17 mouse cellular contexts compared by ENCODE assay signal in genomic region chr6:83417531-83417930, GRCm38 (mm10). TPM values are rescaled to one million over a fixed set of nuclear protein-coding genes. Genes with fewer than 3 reads are reported as not detected.
DNase-seq lines count a peak whose midpoint lies in the region; ATAC-seq lines count a peak whose summit lies in the region.
"Had no signal": no experiment of that assay in that cellular context is flagged by ENCODE, and none has a peak within 500 bp of the region (broad histone marks: within the 10 kb centered on the region; RNA-seq: fewer than 3 reads in every experiment).

No protein-coding gene starts in this region.

- no peaks in the 10 kb centered on the region for H3K27me3 ChIP-seq in embryonic facial prominence, embryonic 12.5 days
- H3K27me3 ChIP-seq in embryonic facial prominence, embryonic 10.5 days (replicated peaks; ENCODE audit: low read depth, poor library complexity, severe bottlenecking) = no peaks in the 10 kb centered on the region
- no peaks in the 10 kb centered on the region for H3K27me3 ChIP-seq in lung, embryonic 15.5 days
- H3K27me3 ChIP-seq: liver, embryonic 13.5 days; stomach, embryonic 15.5 days had no signal

- peaks cover 14% of the 10 kb centered on the region; the same call in 1 of the 2 replicates for H3K36me3 ChIP-seq in embryonic facial prominence, embryonic 12.5 days
- H3K36me3 ChIP-seq in embryonic facial prominence, embryonic 10.5 days (replicated peaks) = peaks cover 54% of the 10 kb centered on the region
- peaks cover 4% of the 10 kb centered on the region; the same call in 1 of the 2 replicates for H3K36me3 ChIP-seq in lung, embryonic 15.5 days
- H3K36me3 ChIP-seq: stomach, embryonic 15.5 days had no signal

- no peak for ATAC-seq in embryonic facial prominence, embryonic 12.5 days (ENCODE audit: insufficient number of reproducible peaks, insufficient read depth, low FRiP score, low TSS enrichment)
- ATAC-seq in lung, embryonic 15.5 days (ENCODE audit: borderline replicate concordance, extremely low read depth, low FRiP score, low TSS enrichment) = no peak
- ATAC-seq in megakaryocyte progenitor cell, adult 5-6 weeks (replicated peaks; ENCODE audit: poor library complexity) = peak; percentile 45; the same call in 1 of the 2 replicates
- ATAC-seq in activated CD4-positive, CD25-positive, alpha-beta regulatory T cell, adult 4 months = no peak

- H3K4me1 ChIP-seq in embryonic facial prominence, embryonic 12.5 days = peaks cover 60% of the 10 kb centered on the region
- peaks cover 56% of the 10 kb centered on the region for H3K4me1 ChIP-seq in embryonic facial prominence, embryonic 10.5 days
- peaks cover 51% of the 10 kb centered on the region for H3K4me1 ChIP-seq in lung, embryonic 15.5 days

- H3K9me3 ChIP-seq in embryonic facial prominence, embryonic 12.5 days = no peaks in the 10 kb centered on the region
- H3K9me3 ChIP-seq in embryonic facial prominence, embryonic 10.5 days = no peaks in the 10 kb centered on the region
- H3K9me3 ChIP-seq in lung, embryonic 15.5 days = no peaks in the 10 kb centered on the region
- H3K9me3 ChIP-seq: liver, embryonic 13.5 days; stomach, embryonic 15.5 days had no signal

- no peak for DNase-seq in embryonic facial prominence, embryonic 10.5 days (ENCODE audit: low spot score)
- no peak for DNase-seq in lung, postnatal 36 days
- peak; percentile 64 for DNase-seq in CD4-positive helper T cell, adult 2 months (ENCODE audit: low read depth, low spot score)
- no peak for DNase-seq in cerebellum, adult 11 months
- DNase-seq: cerebellum, adult 2 months; gastrocnemius, postnatal 25 days; kidney, postnatal 4 days; liver, embryonic 13.5 days; lung, postnatal 14 days; midbrain, embryonic 14.5 days had no signal

- WGBS in embryonic facial prominence, embryonic 12.5 days = 67% methylated on average over 3 of the region's 3 CpGs
- 69% methylated on average over 3 of the region's 3 CpGs for WGBS in embryonic facial prominence, embryonic 10.5 days
- WGBS in lung, embryonic 15.5 days = 76% methylated on average over 3 of the region's 3 CpGs

- no peak overlapping the region for H3K9ac ChIP-seq in embryonic facial prominence, embryonic 12.5 days
- no peak overlapping the region for H3K9ac ChIP-seq in lung, embryonic 15.5 days
- H3K9ac ChIP-seq: liver, embryonic 13.5 days; stomach, embryonic 15.5 days had no signal

- H3K4me2 ChIP-seq in embryonic facial prominence, embryonic 12.5 days (replicated peaks) = no peak overlapping the region
- no peak overlapping the region for H3K4me2 ChIP-seq in lung, embryonic 15.5 days
- H3K4me2 ChIP-seq: heart, embryonic 11.5 days; liver, embryonic 13.5 days; stomach, embryonic 15.5 days had no signal

- H3K27ac ChIP-seq in embryonic facial prominence, embryonic 12.5 days = 0 out of 2 replicates have a peak overlapping the region, but pooled peaks have one; percentile 38
- H3K27ac ChIP-seq in embryonic facial prominence, embryonic 10.5 days (replicated peaks) = no peak overlapping the region
- 0 out of 2 replicates have a peak overlapping the region, but pooled peaks have one; percentile 56 for H3K27ac ChIP-seq in lung, embryonic 15.5 days
- H3K27ac ChIP-seq: liver, embryonic 13.5 days had no signal

- H3K4me3 ChIP-seq in embryonic facial prominence, embryonic 12.5 days = no peak overlapping the region
- no peak overlapping the region for H3K4me3 ChIP-seq in embryonic facial prominence, embryonic 10.5 days
- no peak overlapping the region for H3K4me3 ChIP-seq in lung, embryonic 15.5 days
- H3K4me3 ChIP-seq: erythroblast, embryonic 14.5 days; liver, embryonic 13.5 days; stomach, embryonic 15.5 days had no signal

RNA-seq across cellular contexts. Expression of gene Tet3, which starts 41.4 kb away (rescaled TPM):
- 40.0 and 41.1 TPM in 2 replicates for polyA plus RNA-seq in embryonic facial prominence, embryonic 12.5 days (2016; fragmentation: Nextera tagmentation; extraction: Ambion mirVana)
- polyA plus RNA-seq in embryonic facial prominence, embryonic 10.5 days (2016; fragmentation: Nextera tagmentation; extraction: Ambion mirVana) = 45.1 and 50.0 TPM in 2 replicates
- 36.1 and 37.1 TPM in 2 replicates for polyA plus RNA-seq in lung, embryonic 15.5 days (2015; fragmentation: Nextera tagmentation; extraction: Ambion mirVana)
- 27.9 and 29.6 TPM in 2 replicates for total RNA-seq in megakaryocyte progenitor cell, adult 5-6 weeks (2015)
- 12.2 and 14.5 TPM in 2 replicates for total RNA-seq in megakaryocyte progenitor cell, adult 5-6 weeks (2017)
- 10 to 100 TPM; 17.2 to 23.9 TPM for polyA plus RNA-seq in activated CD4-positive, CD25-positive, alpha-beta regulatory T cell, adult 4 months (2017; shearing (Covaris generic))
